Mouse (Mus musculus): ENCODE measurements around the gene Zfp69.

Gene Zfp69

DNA sequence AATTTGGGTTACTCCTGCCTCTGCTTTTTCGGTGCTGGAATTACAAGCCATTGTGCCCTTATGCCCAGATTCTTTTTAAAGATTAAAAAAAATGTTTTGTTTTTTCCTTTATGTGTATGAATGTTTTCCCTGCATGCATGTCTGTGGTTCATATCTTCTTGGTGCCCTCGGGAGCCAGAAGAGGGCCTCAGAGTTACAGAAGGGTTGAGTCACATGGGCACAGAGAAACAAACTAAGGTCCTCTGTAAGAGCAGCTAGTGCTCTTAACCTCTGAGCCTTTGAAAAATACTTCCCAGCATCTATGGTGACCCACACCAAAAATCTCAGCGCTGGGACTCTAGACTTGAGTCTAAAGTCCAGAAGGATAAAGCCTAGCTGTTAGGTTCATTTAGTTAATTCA, 26.1 kb downstream of the Zfp69 start:
- DNase-seq (ENCODE audit: low read depth in 1 of 2, low spot score in 2 of 2) = no peak

DNA sequence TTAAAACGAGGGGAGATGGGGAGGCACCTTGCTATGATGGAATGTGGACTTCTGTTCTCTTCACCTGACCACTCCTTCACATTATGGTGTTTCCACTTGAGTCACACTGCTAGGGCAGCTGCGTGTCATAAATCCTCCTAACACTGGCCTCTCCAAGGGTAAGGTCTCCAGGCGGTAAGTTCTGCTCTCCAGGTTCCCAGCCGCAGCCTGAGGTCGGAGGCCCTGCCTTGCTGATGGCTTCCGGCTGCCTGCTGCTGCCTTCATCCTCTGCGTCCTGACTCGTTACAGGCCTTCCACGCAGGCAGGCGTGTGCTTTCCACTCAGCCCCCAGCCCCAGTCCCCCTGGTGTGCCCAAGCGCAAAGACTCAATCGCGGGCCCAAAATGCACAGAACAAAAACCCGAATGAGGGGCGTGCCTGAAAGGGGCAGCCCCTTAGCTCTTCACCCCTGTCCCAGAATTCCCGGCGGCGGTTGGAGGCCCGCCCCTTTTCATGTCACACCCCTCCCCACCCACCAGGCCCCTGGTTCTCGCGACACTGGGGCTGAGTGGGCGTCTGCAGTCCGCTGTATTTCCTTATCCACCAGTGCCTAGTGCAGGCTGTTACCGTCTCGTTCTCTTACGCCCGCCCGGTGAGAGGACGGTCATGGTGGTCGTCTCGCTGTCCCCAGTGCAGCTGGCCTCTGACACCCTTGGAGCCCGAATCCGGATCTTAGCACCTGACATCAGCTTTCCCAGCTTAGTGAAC, 26.8 kb downstream of the Zfp69 start, which contains the start of gene Exo5:
TSS of gene Exo5 (minus strand) at position 464 of the 746 bp plus-strand sequence.
- DNase-seq (ENCODE audit: low read depth in 1 of 2, low spot score in 2 of 2) = peak; percentile 52 to 74

DNA sequence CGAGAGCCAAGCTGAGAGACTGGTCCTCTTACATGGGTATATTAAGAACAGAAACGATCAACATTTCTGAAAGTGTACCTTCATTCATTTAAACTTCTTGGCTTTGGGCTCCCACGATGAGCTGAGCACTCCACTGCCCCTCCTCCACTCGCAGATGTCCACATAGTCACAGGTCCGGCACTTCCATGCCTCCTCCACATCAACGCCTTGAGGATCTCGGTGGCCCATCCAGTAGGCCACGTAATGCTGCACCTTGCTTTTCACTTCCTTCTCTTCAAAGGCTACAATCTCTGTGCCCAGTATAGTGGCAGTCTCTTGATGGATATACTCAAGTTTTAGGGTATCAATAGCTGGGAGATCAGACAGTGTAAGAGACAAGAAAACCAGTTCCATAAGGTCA, 30.0 kb downstream of the Zfp69 start:
- no peak for DNase-seq (ENCODE audit: low read depth in 1 of 2, low spot score in 2 of 2)

DNA sequence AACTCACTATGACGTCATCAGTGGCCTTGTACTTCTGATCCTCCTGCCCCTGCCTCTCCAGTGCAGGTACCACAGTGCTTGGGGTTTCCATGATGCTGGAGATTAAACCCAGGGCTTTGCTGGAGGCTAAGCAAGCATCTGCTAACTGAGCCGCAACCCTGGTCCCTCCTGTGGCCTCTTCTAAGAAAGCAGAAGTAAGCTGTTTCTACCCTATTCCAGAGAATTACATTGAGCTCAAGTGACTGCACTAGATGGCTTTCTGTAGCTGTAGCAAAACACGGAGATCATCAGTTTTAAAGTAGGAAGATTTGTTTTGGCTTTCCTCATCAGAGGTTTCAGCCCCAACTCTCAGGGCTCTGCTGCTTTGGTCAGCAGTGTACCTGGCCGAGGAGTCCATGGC, 37.0 kb downstream of the Zfp69 start:
- no peak for DNase-seq (ENCODE audit: low read depth in 1 of 2, low spot score in 2 of 2)

DNA sequence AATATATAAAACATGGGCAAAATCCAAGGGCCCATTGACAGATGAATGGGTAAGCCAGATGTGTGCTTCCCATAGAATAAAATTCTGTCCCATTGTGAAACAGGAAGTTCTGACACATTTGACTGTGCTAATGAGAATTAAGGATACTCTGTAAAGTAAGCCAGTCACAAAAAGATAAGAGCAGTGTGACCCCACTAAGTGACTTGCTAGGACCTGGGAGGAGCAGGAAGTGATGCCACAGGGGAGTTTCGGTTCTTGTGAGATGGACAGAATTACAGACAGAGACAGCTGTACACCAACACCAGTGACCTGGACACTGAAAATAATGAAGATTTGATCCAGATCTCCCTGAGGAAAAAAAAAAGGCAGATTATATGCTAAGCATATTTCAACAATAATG, 37.6 kb downstream of the Zfp69 start:
- DNase-seq (ENCODE audit: low read depth in 1 of 2, low spot score in 2 of 2) = no peak

DNA sequence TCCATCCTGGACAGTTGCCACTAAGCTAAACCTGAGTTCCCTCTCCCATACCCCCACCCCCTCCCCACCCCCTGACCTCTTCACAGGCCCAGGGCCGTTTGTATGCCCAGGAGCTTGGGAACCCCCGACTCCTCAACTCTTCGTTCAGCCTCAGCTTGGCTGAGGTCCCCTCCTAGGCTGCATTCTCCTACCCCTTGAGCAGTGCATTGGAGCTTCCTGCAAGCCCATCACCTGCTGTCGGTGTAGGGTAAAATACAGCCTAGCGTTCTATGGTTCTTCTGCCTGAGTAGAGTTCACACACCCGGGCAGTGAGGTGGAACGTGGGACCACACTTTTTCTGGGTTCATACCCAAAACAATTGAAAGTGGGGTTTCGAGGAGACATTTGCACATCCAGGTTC, 38.1 kb downstream of the Zfp69 start:
- DNase-seq (ENCODE audit: low read depth in 1 of 2, low spot score in 2 of 2) = no peak

DNA sequence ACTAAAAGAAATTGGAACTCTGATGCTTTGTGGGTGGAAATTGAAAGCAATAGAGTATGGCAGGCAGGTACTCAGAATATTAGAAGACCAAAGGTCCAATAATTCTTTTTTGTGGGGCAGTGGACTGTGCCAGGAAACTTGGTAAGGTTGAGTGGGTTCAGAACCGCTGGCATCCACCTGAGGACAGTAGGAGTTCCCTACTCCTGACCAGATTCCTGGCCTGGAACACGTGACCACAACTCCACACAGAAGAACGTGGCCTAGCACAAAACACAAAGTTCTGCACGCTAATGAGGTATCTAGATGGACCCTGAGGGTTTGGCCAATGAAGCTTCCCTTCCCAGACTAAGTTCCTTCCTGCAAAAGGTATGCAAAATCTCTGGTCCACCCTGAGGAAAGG, 38.6 kb downstream of the Zfp69 start:
- DNase-seq (ENCODE audit: low read depth in 1 of 2, low spot score in 2 of 2) = no peak

DNA sequence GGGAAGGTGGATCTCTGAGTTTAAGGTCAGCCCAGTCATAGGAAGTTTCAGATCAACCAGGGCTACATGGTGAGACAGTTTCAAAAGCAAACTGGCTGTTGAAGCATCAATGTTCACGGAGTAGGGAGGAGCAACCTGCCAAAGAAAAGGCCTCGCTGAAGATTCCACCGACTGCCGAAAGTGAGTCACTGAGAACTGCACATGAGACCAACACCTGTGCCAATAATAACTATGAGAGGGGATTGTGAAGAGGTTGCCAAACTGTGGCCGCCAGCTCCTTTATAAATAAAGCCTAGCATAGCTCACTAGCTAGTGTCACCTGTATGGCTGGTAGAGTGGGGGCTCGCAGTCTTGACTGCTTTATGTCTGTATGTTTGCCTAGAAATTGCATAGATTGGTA, 40.4 kb downstream of the Zfp69 start:
- DNase-seq (ENCODE audit: low read depth in 1 of 2, low spot score in 2 of 2) = no peak

DNA sequence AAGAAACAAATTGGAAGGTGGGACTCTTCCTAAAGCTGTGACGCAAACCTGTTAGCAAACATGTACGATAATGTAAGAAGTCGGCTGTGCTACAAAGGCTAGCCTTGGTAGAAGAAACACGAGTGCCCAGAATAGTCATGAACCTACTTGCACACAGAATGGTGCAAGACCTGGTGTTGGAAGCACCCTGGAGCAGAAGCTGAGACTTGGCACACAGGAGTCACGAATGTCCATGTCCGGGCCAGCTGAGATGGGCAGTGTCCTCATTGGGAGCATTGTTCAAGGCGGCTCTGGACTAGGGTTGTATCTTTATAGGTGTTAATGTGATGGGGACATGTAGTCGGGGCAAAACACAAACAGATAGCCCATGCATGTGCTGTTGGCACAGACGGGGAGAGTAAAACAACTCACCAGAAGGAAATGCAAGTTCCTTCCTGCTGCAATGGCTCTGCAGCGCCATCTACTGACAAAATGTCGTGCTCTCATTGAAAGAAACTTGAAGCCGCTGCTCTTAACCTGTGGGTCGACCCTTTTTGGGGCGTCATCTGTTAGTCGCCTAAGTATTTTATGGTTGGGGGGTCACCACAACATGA, 41.8 kb downstream of the Zfp69 start:
- DNase-seq (ENCODE audit: low read depth in 1 of 2, low spot score in 2 of 2) = no peak

DNA sequence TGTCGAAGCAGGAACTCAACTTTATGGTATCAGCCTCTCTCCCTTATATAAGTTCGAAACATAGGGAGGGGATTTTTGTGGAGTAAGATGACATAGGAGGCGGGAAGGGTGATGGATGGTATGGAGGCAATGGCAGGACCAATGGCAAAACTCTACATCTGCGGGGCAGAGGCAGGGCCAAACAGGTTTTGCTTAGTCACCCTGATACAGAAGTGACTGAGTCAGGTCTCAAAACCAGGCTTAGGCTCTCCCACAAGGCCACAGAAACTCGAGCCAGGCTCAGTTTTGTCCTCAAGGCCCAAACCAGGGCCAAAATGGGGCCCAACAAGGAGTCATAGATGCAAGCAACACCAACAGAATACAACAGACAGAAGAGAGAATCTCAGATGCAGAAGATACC, 45.9 kb downstream of the Zfp69 start:
- no peak for DNase-seq (ENCODE audit: low read depth in 1 of 2, low spot score in 2 of 2)

DNA sequence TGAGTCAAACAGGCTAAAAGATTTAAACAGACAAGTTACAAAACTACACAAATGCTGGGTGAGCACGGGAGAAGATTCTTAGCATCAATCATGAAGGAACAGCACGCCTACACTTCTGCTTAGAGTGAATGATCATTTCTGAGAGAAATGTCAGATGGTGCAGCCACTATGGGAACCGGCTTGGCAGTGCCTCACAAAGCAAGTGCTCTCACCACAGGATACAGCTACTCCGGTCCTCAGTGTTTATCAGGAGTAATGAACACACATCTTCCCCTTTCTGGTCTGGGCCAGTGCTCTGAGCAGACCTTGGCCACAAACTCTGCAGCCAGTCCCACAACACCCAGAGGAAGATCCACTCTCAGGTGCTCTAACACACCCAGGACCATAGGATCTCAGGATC, 47.0 kb downstream of the Zfp69 start:
- DNase-seq (ENCODE audit: low read depth in 1 of 2, low spot score in 2 of 2) = no peak

DNA sequence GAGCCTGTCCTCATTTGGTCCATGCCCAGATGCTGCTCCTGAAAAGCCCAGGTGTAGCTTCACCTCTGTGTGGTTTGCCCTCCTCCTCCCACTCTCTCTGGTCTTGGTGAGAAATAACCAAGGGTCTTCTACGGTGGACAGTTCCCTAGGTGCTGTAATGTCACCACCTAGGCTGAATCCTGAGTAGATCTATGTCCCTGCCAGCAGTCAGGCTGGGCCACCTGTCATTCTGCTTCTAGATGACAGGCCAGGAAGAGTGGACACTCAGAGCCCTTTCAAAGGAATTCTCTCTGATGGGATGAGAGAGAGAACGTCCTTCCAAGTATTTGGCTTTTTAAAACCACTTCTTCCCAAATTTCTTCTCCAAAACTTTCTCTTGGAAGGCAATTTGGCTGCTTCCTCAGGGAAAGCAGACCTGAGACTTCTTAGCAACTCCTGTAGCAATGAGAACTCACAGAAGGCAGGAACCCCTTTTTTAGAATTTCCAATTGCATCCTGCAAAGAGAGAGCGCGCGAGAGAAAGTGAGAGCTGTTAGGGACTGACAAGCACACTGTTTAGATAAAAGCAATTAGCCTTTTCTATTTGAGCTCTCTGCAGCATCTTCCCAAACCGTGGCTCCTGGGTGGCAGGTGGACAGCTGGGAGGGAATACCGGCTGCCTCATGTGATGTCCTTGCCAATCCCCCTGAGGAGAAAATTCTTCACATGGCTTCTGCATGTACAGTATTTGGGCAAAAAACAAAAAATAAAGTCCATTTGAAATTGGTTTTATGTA, 55.5 kb downstream of the Zfp69 start:
- DNase-seq (ENCODE audit: low read depth in 1 of 2, low spot score in 2 of 2) = no peak

DNA sequence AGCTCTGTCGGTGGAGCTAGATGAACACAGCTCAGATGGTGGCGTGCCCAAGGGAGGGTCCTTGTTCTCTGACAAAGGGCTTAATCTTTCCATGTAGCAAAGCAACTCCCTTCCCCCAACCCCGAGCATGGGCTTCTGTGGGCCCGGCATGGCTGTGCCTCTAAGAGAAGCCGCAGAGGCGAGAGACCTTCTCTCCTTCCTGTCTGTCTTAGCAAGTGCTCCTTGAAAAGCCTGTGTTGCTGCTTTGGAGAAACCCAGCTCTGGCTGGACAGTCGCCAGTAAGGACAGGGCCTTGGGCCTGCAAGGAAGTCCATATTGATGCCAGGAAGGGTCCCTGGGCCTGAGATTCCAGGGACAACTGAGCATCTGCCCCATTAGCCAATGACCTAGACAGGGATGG, 56.3 kb downstream of the Zfp69 start:
- DNase-seq (ENCODE audit: low read depth in 1 of 2, low spot score in 2 of 2) = no peak

DNA sequence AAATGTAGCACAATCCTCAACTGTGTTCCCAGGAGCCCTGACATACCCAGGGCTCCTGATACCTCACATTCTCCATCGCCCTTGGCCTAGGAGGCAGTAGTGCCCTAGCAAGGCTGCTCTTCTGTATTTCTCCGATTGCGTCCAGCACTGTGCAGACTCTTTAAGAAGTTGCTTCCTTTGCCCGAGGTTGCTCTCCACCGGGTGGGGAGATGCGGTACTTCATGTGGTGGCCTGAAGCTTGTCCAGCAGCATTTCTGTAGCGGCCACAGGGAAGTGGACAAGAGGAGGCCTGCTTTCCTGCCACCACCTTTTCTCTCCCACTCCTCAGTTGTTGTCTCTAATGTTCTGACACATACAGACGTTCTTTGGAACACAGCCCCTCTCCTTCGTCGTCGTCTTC, 56.9 kb downstream of the Zfp69 start:
- no peak for DNase-seq (ENCODE audit: low read depth in 1 of 2, low spot score in 2 of 2)

DNA sequence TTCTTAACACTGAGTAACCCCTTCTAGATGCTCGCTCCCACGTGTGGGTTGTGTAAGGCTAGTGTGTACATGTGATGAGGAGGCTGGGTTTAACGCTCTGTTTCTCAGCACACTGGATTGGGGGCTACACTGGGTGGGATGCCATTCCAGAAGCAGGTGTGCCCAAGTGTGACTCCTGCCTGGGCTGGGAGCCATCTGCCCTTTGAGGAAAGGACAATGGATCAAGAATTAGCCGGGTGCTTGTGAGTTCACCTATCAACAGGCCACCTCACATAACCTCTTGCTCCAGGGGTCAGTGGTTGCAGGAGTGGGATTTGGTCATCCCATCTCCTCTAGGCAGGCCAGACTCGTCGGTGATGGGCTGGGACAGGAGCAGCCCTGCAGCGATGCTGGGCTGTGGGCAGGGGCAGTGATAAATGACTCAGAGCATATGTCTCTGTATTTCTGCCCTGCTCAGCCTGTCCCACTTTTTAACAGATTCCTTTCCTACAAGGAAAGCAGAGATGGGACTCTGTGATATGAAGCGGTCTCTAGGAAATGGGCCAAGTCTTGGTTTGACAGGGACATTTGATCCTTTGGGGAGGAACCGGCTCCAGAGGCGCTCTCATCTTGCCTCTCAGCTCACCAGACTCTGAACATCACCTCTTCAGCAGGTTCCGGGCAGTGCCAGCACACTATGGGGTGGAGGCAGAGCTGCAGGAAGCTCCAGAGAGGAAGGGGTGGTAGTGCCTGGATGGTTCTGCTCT, 57.7 kb downstream of the Zfp69 start:
- DNase-seq (ENCODE audit: low read depth in 1 of 2, low spot score in 2 of 2) = no peak

DNA sequence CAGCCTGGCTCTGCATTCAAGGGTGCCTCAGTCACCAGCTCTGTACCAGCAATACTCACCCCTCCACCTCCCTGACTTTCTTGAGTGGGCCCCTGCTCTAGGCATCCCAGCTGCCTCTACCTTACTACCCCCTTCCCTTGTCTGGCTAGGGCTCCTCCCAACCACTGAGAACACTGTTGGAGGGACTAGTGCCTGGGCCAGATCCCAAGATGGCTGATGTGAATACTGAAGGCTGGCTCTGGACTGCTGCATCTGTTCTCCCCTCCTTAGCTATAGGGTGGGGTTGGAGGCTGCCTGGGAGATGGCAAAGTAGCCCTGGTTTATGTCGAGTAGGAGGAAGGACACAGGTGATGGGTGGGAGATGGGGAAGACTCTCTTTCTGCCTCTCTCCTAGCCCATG, 59.0 kb downstream of the Zfp69 start:
- DNase-seq (ENCODE audit: low read depth in 1 of 2, low spot score in 2 of 2) = no peak

DNA sequence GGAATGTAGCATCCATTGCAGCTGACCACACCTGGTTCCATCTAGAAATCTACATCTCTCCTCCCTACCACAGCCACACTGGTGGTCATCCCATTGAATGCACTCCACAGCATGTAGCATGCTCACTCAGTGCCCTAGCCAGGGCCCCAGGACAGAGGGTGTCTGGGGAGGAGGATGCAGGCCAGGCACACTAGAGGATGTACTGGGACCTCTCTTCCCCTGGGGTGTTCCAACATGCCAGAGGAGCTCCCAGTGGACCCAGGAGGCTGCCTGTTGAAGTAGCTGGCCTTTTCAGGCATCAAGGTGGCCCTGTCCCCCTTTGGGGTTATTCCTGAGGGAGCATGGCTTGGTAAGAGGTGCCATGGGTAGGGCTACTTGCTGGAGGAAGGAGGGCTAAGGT, 59.5 kb downstream of the Zfp69 start:
- DNase-seq (ENCODE audit: low read depth in 1 of 2, low spot score in 2 of 2) = no peak

DNA sequence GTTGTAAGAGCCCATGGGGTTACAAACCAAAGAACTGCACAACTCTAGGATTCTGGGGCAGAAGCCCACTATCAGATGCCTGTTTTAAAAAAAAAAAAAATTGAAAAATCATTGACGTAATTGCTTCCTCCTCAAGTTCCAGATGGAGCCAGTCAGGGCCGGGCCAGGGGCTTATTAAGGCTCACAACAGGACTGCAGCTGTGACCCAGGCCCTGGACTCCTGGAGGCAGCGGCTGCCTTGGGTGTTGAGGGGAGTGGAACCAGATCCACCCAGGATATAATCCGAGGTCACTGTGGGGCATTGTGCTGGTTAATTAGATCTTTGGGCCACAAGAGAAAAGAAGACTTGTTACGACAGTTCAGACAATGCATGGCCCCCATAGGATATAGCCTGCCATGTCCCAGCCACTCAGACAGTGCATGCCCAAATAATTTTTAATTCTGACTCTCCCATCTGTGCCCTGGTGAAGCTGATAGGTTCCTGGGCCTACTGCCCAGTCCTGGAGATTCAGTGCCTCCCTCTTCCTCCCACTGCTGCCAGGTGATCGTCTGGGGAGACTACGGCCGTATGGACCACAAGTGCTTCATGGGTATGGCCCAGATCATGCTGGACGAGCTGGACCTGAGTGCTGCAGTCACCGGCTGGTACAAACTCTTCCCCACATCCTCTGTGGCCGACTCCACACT, 60.6 kb downstream of the Zfp69 start:
- DNase-seq (ENCODE audit: low read depth in 1 of 2, low spot score in 2 of 2) = no peak

DNA sequence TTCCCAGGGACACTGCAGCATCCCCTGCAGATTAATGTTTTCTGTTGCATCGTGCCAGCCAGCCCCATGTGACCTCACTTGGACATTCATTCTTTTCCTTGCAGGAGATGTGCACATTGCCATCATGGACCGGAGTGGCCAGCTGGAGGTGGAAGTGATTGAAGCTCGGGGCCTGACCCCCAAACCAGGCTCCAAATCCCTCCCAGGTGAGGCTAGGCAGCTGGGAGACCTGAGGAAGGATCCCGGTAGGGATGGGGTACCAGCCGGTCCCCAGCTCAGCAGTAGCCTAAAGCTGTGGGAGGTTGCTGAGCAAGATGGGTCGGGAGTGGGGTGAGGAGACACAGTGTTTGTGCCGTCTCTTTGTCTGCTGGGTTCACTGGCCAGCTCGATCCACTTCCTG, 62.6 kb downstream of the Zfp69 start:
- DNase-seq (ENCODE audit: low read depth in 1 of 2, low spot score in 2 of 2) = no peak

DNA sequence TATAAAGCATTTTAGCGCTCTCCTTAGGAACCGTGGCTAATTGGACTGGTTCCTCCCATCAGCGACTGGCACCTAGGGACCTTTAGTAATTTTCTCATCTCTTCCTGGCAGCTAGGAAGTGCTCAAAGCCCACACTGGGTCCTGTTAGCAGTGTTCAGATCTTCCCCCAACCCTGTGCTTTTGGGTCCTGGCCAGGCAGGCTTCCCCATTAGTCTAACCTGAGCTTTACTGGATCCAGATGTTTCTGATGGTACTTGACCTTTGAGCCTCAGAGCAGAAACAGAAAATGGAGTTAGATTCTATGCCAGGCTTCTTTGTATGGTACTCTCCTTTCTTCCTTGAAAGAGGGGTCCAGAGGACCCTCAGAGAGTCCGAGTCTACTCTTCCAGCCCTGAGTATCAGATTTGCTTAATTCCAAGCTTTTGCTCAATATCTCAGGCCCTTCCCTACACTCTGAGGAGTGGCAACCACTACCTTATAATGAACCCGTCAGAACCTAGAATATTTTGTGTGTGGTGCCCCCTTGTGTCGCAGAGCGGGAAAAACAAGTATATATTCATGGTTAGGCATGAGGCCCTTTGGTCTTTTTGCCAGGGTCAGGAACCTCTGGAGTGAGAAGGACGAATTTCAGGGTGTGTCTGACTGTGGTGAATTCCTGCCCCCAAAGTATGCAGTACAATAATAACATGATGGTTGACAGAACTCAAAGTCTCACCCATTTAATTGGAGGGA, 64.0 kb downstream of the Zfp69 start:
- DNase-seq (ENCODE audit: low read depth in 1 of 2, low spot score in 2 of 2) = peak in 1 of 2 experiments; percentile 34
